Mouse (Mus musculus) heart, postnatal 14 days (tissue): ENCODE measurements at regions not wholly inside any gene's neighbourhood (a gene's known extent, or its start where the extent isn't known, plus 50 kb on each side); places are given as distances from the start of the nearest gene placed in this dataset.

Experiments
- DNase-seq, 2 experiments: peaks; one replicate each; pipeline ENCODE4 v3.0.0; 2021 to 2022
- intact Hi-C: fragments of 180-260 bp; cut with DNase I; formaldehyde crosslinking; loops from one replicate; pipeline ENCODE4 v1.15.1; 2025

DNA sequence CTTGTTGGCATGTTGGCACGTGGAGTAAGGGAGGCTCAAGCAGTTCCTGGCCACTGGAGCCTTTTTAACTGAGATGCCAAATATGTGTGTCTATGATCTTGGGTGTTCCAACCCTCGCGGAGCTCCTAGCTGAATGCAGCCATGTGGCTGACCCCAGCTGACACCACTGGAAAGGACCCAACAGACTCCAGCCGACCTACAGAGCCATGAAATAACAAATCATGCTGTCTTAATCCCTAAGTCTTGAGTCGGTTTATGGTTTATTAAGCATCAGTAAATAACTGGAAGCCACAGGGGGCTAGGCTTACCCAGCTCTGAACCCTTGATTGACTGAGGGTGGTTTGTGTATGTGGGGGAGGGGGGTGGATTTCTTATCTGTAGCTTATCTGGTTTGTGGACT is 293.2 kb downstream of the Lyplal1 start:
- no peak for DNase-seq
- intact Hi-C loops, result no loop called here

DNA sequence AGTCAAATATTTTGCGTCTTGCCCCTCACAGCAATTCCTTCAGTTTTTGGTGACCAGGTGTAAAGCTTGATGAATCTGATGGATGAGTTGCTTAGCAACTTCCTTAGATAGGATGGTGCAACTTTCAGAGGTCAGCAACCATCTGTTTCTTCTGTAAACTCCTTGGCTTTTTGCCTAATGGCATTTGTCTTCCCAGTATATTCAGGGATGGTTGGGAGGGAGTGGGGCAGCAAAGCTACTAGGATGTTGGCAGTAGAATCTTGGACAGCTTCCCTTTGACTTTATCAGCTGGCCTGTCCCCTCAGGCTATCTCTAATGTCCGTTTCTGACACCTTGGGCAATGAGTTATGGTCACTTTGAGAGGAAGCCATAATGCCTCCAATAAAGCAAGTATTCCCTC is 289.1 kb downstream of the Lyplal1 start:
- intact Hi-C loops, result no loop called here
- no peak for DNase-seq

DNA sequence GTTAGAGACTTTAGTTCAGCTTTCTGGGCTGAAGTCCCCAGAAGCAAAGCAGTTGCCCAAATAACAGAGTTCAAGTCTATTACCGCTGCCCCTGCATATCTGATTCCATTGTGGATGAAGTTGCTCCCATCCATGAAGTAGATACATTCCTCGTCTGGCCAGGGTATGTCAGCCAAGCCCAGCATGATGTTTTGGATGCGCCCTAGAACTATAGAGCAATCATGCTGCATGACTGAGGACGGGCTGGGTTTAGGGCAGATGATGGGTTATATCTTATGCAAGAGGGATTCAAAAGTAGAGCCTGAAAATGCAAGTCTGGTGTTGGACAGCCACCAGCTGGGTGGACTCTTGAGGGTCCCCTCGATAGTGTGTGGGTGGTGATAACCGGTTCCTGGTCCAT is 288.6 kb downstream of the Lyplal1 start:
- DNase-seq, result no peak

DNA sequence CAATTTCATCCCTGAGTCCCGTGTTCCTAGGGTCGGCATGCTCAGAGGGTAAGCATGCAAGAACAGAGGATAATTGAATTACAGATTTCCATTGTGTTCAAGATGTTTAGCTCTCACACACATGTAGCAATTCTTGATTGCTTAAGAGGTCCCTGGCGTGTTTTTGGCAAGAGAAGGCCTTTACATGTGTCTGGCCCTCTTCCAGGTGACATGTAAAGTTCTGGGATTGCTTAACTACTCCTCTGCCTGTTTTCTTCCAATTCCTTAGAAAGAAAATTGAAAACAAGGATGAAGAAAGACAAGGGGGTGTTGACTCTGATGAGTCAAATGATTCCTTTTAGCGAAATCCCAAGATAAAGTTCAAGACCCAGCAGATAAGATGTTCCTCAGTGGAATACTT is 285.1 kb downstream of the Lyplal1 start:
- DNase-seq, result peak in 1 of 2 experiments; percentile 12
- intact Hi-C loops, result no loop called here

More for the DNA sequence above, 288.6 kb downstream of the Lyplal1 start:
- intact Hi-C loops, result no loop called here

DNA sequence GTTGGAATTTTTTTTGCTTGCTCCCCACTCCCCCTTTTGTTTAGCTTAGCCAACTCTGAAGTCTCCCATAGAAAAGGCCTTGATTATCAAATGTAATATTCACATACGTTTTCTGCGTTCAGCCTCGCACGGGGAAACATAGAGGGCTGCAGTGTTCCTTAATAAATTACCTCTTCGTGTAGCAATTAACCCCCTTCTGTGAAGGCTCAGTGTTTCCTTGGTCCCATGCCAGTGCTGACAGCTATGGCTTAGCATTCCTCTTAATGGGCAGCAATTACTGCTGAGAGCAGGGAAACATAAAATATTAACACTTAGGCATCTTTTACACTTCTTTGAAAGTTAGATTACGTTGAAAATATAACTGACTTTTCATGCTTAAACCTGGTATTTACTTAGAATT is 282.9 kb downstream of the Lyplal1 start:
- intact Hi-C loops, result no loop called here

DNA sequence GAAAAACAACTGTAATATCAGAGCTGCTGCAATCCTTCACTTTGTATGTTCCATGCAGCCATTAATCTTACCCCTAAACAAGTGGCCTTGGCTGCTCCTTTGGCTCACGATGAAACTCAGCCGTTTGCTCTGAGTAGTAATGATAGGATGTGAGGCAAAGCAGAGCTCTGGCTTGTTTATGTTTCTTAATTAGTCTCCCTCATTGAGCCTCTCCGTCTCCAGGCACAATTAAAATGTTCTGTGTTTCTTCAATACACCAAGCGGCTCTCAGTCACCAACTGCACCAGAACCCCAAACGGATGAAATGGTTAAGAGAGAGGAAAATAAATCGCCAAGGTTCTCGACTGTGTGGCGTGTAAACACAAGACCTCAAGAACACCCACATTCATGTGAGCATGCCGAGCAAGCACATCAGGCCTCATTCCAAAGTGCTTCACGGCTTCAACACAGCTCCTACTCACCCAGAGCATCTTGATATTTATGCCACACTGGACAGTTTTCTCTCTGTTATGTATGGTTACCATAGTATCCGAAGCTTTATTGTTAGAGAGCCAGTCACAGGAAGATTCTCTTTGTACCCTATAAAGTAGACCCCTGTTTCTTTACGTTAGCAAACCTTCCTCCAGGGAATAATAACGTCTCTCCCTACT is 280.4 kb downstream of the Lyplal1 start:
- intact Hi-C loops, result no loop called here
- DNase-seq, result no peak

More for the DNA sequence above, 282.9 kb downstream of the Lyplal1 start:
- no peak for DNase-seq

DNA sequence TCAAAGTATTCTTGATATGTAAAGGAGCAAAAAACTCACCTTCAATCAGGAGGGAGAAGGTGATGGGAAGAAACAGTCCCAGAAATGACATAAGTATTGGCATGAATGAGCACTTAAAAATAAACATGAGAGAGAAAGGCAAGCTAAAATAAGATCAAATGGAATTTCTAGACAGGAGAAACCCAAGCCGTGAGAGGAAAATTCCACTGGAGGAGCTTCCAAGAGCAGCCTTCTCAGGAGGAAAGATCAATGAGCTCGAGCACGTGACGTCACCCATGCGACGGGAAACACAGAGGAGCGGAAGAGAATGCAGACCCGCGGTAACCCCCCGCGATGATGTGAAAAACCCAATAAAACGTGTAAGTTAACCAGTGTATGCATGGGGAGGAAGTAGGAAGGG is 274.6 kb downstream of the Lyplal1 start:
- intact Hi-C loops, result no loop called here
- DNase-seq, result no peak

DNA sequence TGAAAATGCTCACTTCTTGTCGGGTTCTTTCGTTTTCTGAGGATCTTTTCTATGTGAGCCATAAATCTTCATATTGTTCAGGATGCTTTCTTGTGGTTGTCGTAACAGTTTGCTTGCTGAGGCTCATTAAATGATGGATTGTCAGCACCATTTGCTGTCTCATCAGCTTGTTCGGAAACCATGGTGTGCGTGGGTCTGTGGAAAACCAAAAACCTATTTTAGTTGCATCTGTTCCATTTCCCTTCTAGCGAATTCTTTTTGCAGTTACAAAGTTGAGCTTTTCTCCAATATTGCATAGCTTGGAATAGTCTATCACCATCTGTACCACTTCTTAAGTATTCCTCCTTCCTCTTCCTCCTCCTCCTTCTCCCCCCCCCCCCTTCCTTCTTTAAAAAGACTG is 269.9 kb downstream of the Lyplal1 start:
- intact Hi-C loops, result no loop called here
- DNase-seq, result no peak

DNA sequence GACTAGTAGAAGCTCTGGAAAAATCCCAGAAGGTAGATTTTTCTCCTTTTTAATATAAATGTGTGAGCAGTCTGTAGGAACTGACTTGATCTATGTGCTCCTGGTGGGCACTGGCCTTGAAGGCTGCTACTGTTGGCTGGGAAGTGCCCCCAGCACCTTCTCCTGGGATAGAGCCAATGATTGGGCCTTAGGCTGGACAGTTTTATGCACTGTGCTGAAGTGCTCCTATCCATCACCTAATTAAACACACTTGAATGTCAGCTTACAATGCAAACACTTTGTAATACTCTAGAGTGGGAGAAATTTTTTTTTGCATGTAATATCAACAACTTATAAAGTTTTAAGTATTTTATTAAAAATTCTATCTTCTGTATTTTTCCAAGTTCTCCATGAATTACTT is 266.5 kb downstream of the Lyplal1 start:
- no peak for DNase-seq
- intact Hi-C loops, result no loop called here

DNA sequence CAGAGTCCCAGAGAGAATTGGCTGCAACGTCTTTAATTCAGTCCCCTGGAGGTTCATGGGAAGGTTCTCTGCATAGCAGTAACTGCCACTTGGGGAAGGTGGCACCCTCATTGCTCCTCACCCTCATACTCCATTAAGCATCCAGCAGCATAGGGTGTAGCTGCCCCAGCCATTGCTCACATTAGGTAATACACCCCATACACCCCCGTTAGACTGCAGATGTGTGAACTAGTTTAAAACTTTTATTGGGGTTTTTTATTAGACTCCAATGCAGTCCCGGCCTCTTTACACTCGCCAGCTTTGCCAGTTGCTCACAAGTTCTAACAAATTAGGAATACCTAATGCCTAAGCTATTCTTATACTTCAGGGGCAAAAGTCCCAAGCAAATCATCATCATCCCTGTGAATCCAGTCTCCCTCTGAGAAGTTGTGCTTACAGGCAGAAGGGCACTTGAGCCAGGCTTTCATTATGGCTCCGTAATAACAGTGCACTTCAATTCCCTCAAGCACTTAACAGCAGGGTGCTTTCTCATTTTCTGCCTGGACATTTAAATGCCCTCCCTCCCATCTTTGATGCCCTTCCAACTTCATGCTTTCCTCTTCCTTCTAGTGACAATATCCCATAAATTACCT is 265.7 kb downstream of the Lyplal1 start:
- no peak for DNase-seq
- intact Hi-C loops, result no loop called here

DNA sequence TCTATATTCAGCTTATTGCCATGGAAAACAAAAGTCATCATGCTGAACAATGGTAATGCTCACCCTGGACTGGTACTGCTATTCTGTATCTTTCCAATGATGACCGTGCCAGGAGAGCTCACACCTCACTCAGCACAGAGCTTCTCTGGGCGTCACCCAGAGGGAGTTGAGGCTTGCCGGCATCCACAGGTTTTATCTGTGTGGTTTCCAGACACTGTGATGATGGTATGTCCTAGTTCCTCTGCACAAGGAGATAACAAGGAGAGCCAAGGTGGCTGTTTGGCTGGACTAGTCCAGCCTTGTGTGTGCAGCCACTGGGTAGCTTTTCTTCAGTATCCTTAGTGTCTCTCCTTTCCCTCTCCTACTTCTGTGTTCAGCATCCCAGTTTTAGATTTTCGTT is 255.4 kb downstream of the Lyplal1 start:
- intact Hi-C loops, result no loop called here
- no peak for DNase-seq

DNA sequence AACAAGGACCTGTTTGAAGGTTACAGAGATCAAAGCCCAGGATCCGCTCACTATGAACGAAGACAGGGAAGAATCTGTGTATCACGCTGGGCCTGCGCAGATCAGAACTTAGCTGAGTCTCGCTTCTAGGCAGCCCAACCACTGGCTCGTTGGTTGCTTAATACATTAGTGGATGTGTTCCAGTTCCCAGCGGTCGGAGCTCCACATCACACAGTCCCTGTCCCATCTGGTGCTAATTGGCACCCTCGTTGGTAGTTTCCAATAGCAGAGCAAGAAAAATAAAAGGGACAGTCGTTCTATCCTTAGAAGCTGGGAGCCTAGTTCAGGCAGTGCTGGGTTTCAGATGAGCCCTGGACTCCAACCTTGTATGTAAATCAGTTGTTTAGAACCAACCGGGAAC is 251.2 kb downstream of the Lyplal1 start:
- intact Hi-C loops, result no loop called here
- no peak for DNase-seq

DNA sequence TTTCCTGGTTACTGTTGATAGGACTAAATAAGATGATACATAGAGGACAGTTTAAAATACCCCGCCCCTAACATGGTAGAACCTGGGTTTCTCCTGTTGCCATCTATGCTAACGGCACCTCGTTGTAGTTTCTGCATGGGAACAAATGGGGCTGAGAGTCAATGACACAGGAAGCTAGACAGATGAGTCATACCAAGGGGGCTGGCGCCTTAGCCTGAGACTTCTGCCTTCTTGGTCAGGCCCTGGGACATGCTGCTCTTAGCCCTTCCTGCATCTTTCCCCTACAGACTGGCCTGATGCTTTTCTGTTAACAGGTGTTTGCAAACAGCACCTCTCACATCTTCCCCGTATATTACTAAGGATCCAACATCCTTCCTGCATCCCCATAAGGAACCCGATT is 250.5 kb downstream of the Lyplal1 start:
- no peak for DNase-seq
- intact Hi-C loops, result no loop called here

DNA sequence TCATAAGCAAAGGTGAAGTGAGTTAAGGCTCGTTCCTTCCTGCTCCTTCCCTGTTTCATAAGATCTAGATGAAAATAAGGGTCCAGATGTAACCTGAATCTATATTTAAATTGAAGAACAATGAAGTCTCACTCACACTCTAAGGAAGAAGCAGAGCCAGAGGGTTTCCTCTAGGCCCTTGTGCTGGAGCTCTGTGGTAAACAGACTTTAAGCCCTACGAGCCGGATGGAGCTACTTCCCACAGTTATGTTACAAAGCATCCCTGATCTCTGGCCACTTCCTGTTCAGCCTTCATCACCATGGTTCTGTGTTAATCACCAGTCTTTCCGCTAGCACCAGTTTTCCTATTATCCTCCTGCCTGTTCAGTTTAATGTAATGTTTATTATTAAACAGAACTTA is 250.1 kb downstream of the Lyplal1 start:
- intact Hi-C loops, result no loop called here
- DNase-seq, result no peak

DNA sequence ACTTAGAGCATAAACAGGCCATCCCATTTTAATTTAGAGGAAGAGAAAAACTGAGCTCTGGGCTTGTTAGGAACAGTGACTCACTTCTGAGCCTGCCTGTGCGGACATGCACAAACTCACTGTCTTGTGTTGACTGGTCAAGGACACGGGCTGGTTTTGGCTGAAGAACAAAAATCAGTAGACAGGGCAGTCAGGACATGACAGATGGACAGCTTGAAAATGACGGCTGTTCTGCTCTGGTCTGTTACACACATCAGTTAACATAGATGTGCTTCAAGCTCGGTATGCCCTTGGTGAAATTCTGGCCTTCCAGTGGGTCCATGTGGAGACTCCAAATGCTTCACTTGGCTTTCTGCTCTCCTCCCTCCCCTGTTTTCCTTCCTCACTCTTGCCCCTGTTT is 248.4 kb downstream of the Lyplal1 start:
- intact Hi-C loops, result no loop called here
- DNase-seq, result no peak

DNA sequence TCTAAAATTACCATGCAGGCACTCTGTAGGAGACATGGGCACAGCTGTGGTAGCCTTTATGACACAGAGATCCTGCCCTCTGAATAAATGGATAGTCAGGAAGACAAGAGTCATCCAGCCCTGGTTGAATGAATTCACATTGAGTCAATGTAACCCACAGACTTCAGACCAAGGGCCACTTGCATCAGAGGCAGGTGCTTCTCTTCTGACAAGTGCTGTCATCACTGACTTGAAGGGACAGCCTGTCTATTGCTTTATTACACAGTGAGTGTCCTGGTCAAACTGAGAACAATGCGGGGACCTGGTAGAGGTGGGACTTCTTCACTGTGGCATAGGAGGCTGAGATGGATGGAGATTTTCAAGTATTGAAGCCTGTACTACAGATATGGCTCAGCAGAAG is 230.1 kb downstream of the Lyplal1 start:
- intact Hi-C loops, result no loop called here
- DNase-seq, result no peak

DNA sequence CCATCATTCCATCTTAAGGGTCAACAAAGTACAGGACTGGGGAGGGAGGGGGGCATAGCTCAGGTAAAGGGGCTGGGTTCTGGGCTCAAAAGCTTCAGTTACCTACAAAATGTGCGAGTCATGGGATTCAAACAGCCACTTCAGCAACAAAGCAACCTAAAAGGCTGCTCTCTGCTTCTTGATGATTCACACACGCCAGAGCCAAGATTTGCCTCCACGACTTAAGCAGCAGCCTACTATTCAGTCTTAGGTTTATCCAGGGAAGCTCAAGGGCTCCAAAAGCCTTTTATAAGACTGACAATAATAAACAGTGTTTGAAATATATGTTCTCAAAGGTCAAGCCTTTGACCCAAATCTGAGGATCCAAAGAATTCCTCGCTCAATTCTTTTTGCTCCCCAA is 225.3 kb downstream of the Lyplal1 start:
- intact Hi-C loops, result no loop called here
- DNase-seq, result no peak

DNA sequence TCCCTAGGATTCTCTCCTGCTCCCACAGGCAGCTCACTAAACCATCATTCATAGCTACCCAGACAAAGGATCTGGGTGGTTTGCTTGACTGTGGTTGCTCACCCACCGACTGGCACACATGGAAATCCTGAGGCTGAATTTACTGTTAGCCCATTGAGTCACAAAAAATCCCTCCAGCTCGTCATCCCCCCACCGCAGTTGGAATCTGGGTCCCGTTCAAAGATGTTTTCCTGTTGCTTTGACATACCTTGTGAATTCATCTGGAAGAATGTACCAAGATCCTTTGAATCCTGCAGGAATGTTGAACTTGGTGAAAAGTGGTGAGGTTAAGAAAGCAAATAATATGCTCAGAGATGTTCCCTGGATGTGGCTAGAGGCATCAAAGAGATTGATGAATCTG is 223.7 kb downstream of the Lyplal1 start:
- intact Hi-C loops, result no loop called here
- no peak for DNase-seq

DNA sequence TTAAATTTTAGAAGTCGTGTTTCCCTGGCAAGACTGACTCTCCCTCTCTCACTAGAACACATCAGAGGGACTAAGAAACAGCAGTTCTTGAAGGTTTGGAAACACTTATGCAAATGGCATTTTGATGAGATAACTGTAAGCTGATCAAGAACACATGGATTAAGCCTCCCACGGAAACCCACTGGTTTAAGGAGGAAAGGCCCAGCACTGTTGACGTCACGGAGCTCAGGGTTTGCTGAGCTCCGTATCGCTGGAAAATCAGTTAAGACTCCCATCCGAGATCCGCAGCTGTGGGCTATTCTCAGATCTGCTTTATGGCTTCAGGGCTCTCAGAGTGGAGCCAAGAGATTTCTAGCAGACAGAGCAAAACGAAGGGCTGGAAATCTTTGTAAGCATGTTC is 218.6 kb downstream of the Lyplal1 start:
- peak in 1 of 2 experiments; percentile 5 for DNase-seq
- intact Hi-C loops, result no loop called here

DNA sequence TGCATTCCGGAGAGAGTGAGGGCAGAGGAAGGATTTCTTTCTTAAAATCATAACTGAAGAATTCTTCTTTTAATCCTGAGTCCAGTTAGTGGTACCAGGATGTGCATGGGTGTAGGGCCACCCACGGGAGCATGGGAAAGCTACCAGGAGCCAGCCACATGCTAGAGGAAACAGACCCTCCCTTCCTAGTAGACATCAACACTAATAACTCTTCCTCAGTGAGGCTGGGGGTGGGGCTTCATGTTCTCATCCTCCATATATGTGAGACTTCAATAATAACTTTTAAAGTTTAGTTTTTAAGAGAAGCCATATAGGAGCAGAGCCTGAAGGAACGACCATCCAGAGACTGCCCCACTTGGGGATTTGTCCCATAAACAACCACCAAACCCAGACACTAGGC is 216.8 kb downstream of the Lyplal1 start:
- intact Hi-C loops, result no loop called here
- DNase-seq, result no peak

DNA sequence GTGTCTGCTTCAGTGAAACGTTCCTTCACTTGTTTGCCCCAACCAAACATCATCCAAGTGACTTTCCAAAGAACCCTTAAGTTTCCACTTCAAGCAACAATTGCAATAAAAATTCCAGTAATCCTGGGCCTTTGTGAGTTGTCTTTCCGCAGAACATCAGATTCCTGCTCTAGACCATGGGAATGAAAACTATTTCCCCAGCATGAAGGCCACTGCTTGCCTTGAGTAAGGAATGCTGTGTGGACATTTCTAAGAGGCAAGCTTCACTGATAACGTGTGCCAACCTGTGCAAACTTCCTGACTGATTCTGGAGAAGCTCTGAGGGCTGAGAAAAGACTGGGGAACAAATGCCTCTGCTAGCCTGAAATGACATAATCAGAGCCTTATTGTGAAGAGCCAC is 214.7 kb downstream of the Lyplal1 start:
- intact Hi-C loops, result no loop called here
- DNase-seq, result no peak

DNA sequence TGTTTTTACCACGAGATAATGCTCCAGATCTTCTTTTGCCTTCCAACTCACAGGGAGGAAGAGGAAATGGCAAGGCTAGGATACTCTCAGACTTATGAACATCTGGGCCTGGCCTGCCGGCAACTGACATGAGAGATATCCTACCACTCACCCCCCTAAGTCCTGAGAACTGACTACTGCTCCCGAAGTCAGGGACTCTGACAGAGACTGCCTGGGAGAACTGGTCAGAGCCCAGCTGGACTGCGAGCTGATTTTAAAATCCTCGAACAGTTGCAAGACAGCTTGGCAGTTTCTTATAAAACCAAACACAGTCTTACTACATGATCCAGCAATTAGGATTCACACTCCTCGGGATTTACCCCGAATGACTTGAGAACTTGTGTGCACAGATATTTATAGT is 211.4 kb downstream of the Lyplal1 start:
- peak; percentile 8 to 12 for DNase-seq
- intact Hi-C loops, result no loop called here

DNA sequence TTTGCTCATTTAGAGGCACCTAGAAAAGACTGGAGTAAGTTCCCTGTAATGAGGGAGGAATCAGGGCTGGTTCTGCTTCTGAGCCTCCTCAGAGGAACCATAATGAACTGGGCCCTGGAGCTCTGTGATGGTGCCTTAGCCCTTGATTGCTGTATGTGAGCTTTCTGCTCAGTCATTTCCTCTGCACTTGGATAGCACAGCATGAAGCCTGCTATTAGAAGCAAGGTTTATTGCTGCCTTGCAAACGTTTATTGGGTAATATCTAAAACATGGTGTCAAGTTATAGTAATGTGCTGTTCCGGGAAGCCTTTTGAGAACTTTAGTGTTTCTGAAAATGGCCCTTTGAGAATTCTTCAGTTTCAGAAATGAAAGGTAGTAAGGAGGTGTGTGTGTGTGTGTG is 201.5 kb downstream of the Lyplal1 start:
- intact Hi-C loops, result no loop called here
- no peak for DNase-seq
